Mouse (Mus musculus): Measurements from ENCODE around the gene Robo1.

- TF ChIP-seq POLR2A (IDR thresholded peaks at IDR 0.05; ENCODE audit: borderline replicate concordance, low read depth, low read length): no peak
- TF ChIP-seq CTCF (IDR thresholded peaks at IDR 0.05; ENCODE audit: low read depth, low read length): no peak
Measured at GRCm38 (mm10) chr16:73035210-73035985, 727.3 kb downstream of the Robo1 start.
